Mouse (Mus musculus): ENCODE measurements around the gene Clcn5.
A peak's percentile ranks its signal among the peaks of the same experiment; 100 is the strongest.

Clcn5 gene

GRCm38 (mm10) chrX:7319089-7319721 is at the start of gene Clcn5:
Gene Clcn5, minus strand, starts transcription at chrX:7319358.
- DNase-seq (ENCODE audit: low spot score in 2 of 2), result peak; percentile 90 to 95

DNA sequence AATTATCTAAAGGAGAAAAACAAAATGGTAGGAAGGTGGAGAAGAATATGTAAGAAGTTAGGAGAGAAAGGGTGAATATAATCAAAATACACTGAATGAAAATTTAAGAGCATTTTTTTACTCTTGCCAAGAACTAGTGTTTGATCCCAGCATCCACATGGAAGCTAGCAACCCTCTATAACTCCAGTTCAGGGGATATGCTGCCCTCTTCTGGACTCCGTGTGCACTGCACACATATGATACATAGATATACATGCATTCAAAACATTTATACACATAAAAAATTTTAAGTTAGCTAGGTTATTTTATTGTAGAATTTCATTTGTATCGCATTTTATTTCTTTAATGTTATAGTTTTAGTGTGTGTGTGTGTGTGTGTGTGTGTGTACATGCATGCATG is 6.3 kb upstream of the Clcn5 start:
- no peak for DNase-seq (ENCODE audit: low spot score in 2 of 2)

- peak in 1 of 2 experiments; percentile 71 for DNase-seq (ENCODE audit: low spot score in 2 of 2)
Observed at GRCm38 (mm10) chrX:7322288-7322687, 3.1 kb upstream of the Clcn5 start.

- DNase-seq (ENCODE audit: low spot score in 2 of 2), result no peak
Observed at GRCm38 (mm10) chrX:7320571-7320970, 1.4 kb upstream of the Clcn5 start.

DNA sequence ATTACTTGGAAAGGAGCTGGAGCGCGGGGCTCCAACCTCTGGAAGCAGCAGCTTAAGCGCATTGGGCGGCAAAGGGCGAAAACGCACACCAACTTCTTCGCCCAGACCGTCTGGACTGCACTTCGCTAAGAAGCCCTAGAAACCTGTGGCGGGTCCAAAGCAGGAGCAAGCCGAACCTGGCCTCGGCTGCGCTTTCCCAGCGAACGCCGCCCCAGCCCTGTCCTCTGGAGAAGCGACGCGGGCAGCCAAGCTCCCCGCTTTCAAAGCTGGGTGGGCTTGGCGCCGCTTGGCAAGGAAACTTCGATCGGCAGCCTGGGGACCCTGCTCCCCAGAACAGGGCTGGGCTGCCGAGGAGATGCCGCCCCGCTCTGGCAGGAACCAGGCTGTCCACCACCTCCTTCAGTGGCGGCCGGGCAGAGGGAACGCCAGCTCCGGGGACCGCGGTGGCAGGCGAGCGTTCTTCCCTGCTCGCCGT is 570 bp downstream of the Clcn5 start:
- DNase-seq (ENCODE audit: low spot score in 2 of 2), result no peak

DNA sequence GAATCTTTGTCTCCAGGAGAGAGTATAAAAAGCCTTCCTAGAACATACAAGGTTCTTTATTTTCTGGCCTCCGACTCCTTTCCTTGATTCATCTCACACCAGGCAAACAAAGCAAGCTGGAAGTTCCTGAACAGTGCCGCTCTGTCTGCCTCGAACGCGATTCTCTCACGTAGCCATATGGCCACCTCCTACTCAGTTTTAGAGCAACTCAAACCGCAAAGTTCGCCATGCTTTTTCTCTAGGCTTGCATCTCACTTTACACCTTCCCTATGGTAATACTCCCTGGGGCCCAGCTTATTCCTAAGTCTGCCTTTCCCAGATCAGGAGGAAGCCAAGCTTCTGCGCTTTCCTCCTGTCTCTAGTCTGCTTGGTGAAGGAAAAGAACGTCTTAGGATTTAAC is 4.0 kb downstream of the Clcn5 start:
- DNase-seq (ENCODE audit: low spot score in 2 of 2), result peak; percentile 43 to 68

DNA sequence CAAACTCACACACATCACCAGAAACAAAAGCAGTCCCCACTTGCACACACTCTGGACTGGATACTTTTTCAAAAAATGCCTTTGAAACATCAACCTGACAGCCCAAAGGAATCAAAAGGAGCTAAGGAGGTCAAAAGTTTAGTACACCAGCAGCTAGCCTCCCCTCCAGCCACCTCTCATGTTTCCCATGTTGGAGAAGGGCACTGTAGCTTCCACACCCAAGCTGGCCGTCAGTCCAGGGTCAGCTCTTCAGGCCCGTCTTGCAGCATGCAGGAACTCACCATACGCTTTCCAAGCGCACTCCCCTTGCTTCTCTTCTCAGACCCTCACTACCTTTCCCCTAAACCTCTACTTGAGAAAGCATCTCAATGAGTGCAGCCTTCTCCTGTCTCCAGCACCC is 4.5 kb downstream of the Clcn5 start:
- no peak for DNase-seq (ENCODE audit: low spot score in 2 of 2)

DNA sequence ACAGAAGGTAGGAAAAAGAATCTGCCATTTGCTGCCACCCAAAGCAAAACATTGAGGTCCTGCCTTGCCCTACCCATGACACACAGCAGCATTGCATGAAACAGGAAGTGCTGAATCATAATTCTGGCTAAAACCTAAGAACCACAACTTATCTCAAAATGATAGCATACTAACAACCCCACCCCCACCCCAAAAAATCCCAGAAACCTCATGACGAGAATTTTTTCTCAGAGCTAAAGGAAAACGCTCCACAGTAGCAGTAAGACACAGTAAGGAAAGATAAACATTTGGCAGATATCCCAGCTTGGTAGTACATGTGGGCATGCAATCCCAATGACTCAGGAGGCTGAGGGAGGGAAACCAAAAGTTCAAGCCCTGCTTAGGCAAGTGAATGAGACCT is 10.9 kb downstream of the Clcn5 start:
- no peak for DNase-seq (ENCODE audit: low spot score in 2 of 2)

GRCm38 (mm10) chrX:7306861-7307260 is 12.3 kb downstream of the Clcn5 start:
- DNase-seq (ENCODE audit: low spot score in 2 of 2), result no peak

- no peak for DNase-seq (ENCODE audit: low spot score in 2 of 2)
Observed at GRCm38 (mm10) chrX:7292981-7293380, 26.2 kb downstream of the Clcn5 start.

DNA sequence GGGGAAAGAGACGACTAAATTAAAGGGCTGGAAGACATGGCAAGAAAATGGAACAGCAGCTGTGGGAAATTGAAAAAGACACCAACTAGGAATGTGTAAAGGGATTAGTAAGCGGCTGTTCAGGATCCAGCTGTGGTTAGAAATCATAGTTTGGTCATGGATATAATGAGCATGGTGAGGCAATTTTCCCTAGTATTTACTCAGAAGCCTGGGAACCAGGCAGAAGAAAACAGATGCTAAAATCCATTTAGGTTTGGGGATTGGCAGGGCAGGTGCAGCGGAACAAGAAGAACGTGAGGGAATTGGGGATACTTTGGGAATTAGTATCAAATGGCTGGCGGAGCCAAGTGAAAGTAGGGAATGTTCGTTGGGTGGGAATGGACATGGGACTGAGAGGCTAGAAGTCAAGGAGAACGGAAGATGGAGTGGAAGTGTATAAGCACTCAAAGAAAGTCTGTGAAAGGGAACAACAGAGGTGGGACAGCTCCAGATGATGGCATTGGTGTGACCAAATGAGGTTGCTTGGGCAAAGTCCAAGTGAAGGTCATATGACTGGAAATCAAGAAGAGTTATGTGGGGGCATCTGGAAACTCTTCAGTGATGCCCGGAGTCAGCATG is 26.9 kb downstream of the Clcn5 start:
- no peak for DNase-seq (ENCODE audit: low spot score in 2 of 2)

DNA sequence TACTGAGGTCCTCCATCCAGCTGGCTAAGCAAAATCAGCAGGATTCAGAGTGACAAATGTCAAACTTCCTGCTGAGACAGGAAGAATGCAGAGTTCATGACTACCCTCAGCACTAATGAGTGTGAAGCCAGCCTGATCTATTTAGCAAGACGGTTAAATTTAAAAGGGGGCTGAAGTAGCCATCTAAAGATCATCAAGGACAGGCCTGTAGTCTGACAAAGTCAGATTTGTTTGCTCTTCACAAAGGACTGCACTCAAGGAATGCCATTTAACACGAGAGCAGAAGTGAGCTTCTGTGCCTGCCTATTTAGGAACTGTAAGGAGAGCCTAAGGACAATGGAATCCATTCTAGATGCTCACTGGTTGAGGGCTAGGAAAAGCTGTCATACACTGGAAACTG is 30.2 kb downstream of the Clcn5 start:
- DNase-seq (ENCODE audit: low spot score in 2 of 2), result no peak

GRCm38 (mm10) chrX:7287051-7287734 is 32.0 kb downstream of the Clcn5 start:
- DNase-seq (ENCODE audit: low spot score in 2 of 2), result no peak

DNA sequence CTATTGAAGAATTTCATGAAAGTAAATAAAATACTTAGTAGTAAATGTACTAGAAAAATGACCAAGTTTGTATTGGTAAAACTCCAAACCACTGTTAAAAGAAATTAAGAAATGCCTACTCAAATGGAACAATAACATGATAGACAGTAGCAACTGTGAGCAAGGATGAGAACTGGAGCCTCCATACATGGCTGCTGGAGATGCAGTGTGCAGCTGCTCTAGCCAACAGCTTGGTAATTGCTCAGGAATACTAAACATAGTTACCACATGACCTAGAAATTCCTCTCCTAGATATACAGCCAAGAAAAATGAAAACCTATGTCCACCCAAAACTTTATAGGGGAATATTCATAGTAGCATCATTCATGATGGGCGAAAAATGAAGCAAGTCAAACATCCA is 36.5 kb downstream of the Clcn5 start:
- no peak for DNase-seq (ENCODE audit: low spot score in 2 of 2)

- DNase-seq (ENCODE audit: low spot score in 2 of 2), result no peak
Observed at GRCm38 (mm10) chrX:7279722-7280121, 39.4 kb downstream of the Clcn5 start.

- DNase-seq (ENCODE audit: low spot score in 2 of 2), result no peak
Observed at GRCm38 (mm10) chrX:7276564-7276963, 42.6 kb downstream of the Clcn5 start.

DNA sequence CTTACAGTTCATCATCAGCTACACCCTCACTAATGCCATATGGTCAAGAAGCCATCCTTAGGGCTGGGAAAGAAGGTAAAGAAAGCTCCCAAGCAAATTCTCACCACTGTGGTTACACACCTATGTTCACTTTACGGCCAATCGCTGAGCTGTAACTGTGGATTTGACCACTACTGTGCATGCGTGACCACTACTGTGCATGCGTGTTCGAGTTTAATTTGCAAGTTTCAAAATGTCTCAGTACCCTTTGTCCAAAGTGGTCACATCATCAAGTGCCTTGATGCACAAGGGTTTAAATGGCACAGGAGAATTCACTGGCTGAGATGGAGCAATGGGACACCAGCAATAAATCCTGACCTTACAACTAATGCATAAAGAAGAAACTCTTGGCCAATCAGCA is 58.0 kb downstream of the Clcn5 start:
- DNase-seq (ENCODE audit: low spot score in 2 of 2), result no peak

- DNase-seq (ENCODE audit: low spot score in 2 of 2), result no peak
Observed at GRCm38 (mm10) chrX:7260400-7261113, 58.6 kb downstream of the Clcn5 start.

DNA sequence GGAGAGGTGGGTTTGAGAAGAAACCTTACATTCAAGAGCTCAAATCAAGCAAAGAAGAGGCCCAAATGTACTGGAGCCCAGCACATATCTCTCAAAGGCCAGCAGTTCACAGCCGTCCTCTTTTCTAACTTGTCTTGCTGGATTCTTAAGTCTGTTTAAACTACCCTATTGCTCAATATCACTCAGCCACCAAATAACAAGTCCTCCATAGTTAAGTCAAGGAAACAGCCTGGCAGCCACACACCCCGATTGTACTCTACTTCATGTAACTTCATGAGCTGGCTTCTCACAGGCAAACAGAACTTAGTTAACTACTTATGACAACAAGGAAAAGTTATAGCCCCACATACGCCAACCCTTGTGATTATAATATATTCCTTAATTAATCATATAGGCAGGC is 59.4 kb downstream of the Clcn5 start:
- DNase-seq (ENCODE audit: low spot score in 2 of 2), result no peak

- no peak for DNase-seq (ENCODE audit: low spot score in 2 of 2)
Observed at GRCm38 (mm10) chrX:7256022-7256421, 63.1 kb downstream of the Clcn5 start.

- DNase-seq (ENCODE audit: low spot score in 2 of 2), result no peak
Observed at GRCm38 (mm10) chrX:7204099-7204498, 115.1 kb downstream of the Clcn5 start.

DNA sequence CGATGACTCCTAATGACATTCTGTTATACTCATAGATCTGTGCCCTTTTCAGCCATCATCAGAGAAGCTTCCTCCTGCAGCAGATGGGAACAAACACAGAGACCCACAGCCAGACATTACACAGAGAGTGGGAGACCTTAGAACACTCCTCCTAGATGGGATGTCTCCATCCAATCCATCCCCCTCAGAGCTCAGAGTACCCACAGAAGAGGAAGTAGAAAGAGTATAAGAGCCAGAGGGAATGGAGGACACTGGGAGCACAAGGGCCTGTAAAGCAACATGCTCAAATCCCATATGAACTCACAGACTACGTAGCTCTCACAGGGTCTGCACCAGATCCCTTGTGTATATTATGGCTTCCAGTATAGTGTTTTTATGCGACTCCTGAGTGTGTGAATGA is 115.6 kb downstream of the Clcn5 start:
- DNase-seq (ENCODE audit: low spot score in 2 of 2), result no peak
